Mouse (Mus musculus): ENCODE results near the gene Pparg.

Gene Pparg

DNA sequence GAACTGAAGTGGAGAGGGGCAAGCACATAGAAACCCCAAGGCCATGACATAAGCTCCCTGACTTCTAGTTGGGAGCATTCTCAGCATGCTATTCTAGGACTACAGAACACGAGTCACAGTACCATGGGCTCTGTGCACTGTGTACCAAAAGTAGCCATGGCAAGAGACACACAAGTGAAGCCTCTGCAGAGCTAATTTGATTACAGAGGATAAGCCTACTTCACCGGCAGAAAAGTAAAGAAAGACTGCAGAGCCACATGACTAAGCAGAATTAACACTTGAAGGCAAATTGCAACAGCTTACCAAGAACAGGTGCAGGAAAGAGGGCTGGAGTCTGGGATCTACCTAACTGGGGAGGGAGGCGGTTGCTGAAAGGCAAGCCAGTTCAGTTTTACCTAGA is 103.9 kb downstream of the Pparg start:
- in situ Hi-C loops (cut with MseI, MboI) = no loop called here

DNA sequence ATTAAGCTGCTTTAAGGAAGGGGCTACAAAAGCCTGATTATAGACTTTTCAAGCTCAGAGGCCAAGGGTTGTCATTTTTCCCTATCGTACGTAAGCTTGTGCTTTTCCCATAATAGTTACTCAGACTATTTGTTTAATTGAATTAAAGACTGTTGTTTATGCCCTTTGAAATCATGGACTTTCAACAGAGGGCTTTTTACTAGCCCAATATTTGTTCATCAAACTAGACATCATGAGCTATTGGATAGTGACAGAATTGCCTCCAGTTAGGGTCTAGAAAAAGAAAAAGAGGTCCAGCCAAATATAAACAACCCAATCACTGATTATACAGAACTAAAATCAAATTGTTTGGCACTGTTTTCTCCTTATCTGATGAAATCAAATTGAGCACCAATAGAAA is 104.7 kb downstream of the Pparg start:
- in situ Hi-C loops (cut with MseI, MboI) = no loop called here

DNA sequence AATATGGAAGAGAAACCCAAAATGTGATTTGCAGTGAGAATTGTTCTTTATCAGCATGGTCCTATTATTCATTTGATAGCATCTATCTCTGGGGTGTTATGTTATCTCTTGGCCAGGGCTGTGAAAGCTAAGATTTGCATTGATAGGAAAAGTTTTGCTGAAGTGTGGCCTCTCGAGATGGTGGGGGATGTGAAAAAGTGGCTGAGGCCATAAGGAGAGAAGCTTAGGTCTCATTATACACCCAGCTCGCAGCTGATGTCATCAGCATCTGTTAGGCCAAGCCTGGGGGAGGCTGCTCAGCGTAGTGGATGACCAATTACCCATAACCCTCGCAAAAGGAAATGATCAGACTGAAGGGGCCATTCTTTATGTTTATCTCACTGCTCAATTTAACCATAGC is 105.1 kb downstream of the Pparg start:
- in situ Hi-C loops (cut with MseI, MboI) = no loop called here

DNA sequence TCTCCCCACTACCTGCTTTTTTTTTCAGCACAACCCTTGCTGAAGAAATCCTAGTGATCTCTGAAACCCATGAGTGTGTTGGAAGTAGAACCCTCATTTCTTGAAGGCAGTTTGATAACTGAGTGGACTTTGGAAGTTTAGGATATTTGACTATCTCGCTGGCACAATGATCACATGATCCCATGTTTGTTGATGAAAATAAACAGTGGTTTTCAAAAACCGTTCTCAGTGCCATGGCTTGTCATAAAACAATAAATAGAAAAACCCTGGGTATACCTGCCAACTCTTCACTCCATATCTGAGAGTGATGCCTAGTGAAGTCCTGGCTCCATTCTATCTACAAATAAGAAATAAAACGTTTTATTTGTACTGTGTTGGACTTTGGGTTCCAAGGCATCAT is 105.8 kb downstream of the Pparg start:
- in situ Hi-C loops (cut with MseI, MboI) = no loop called here

DNA sequence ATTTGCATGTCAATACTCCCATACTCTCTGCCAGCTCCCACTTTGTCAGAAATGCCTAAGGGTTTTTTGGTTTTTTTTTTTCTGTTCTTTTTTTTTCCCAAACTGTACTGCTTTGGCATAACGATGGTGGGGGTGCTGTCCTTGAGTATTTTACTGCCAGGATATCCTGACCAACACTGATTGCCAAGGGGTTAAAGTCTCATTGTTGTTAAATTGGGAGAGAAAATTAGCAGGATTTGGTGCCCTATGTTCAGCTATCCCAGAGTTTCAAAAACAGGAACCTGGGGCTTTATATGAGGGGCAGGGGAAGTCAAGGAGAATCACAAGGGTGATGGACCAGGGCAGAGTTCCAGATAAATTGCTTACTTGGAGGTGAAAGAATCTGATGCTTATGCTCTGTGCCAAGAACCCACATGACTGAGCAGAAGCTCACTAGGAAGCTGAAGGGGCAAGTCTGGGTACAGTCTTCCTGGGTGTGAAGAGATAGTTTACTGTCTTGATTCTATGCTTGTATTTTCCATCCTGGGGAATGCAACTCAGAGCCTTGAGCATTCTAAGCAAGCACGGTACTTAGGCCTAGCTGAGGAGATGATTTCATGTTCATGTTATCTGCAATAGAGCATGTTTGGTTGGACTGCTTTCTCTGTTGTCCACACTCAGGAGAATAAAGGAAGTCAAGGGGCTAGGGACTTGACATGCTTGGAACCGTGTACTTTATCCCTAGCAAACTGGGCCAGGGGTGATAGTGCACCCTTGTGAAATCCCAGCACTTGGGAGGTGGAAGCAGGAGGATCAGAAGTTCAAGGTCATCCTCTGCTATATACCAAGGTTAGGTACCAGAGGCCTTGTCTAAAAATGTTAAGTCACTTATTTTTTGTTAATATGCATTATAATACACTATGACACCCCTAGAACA is 109.2 kb downstream of the Pparg start:
- in situ Hi-C loops (cut with MseI, MboI) = no loop called here

DNA sequence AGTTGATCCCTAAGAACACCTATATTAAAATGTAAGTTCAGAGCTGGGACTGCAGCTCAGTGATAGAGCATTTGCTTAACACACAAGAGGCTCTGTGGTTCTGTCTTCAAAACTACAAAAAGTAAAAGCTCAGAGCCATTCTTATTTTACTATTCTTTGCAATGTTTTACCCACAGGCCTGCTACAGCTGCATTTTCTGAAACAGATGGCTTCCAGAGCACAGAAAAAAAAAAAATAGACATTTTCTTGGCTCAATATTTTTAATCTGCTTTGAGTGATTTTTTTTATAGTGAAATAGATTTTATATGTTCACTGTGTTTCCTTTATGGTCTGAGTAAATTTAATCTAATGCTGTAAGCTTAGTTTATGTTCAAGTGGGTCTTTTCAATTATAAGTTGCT is 111.2 kb downstream of the Pparg start:
- in situ Hi-C loops (cut with MseI, MboI) = no loop called here

DNA sequence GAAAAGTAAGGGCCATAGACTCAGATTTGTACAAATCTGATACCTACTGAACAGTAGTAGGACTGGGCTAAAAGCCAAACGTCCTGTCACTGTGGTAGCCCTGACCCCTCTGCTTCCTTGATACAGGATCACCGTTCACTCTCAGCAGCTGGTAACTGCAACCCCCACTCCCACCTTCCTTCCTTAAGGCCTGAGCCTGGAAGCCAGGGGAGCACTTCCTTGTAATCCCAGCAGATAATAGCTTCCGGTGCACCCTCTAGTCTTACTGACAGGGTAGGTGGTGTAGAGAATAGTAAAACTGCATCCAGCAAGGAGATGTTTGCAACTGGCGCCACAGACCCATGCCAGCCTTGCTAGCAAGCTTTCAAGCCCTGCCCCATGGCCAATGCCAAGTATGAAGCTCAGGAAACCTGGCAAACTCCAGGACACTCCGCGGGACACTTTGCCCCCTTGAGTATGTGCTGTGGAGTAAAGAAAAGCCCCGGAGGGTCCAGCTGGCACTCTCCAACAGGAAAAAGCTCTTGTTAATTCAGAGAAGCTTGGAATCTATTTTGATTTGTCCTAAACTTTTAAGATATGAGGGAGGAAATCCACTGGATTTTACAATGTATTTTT is 116.4 kb downstream of the Pparg start:
- in situ Hi-C loops (cut with MseI, MboI) = no loop called here

DNA sequence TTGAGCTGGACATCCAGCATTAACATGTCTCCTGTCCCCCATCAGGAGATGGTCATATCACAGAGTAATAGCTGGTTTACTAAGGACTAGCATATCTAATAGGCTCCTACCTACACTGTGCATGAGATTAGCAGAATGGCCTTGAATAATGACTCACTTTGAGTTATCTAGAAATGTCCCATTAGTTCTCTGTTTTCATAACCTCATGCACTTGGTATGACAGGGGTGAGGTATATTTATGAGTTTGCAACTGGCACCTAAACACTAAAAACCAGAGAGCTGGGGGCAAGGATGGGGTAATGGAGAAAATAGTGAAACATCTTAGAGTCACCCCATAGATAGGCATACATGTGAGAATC is 119.2 kb downstream of the Pparg start:
- in situ Hi-C loops (cut with MseI, MboI) = no loop called here

DNA sequence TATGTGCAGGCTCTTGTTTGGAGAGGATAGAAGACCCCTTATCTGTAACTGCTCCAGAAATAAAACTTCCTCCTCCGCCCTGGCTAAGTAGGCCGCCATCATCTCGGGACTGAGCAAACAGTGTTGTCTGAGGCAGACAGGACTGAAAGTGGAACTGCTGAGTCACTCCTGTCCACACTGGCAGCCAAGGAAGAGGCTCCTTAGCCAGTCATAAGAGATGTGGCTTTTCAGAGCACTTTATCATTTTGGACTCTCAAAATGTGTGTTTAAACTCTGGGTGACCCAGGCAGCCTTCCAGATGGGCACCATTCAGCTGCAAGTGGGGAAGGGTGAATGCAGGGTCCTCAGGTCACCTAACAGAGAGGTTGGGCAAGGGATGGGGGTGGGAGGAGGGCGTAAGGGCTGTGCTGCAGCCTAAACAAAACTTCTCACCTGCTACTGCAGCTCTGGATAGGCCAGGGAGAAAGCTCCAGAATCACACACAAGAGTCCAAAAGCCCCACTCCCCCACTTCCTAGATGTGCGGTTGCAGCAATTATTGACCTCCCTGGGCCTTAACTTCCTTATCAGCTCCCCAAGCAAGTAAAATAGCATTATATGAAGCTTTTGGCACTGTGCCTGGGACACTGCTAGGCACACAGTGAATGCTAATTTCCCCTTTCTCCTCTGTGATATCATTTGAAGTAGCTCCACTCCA is 119.7 kb downstream of the Pparg start:
- in situ Hi-C loops (cut with MseI, MboI) = no loop called here

DNA sequence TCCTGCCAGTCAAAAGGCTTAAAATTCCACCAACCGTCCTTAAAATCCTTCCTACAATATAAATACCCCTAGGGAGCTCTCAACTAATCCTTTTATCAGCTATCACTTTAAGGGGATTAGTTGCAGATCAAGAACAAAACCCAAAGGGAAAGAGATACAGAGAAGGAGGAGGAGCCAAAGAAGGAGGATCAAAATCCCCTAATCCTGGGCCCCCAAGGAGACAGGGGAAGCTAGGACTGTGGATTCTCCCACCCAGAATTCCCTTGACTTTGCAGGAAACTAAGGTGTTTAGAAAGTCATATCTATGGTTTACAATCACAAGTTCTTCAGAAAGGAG is 120.2 kb downstream of the Pparg start:
- in situ Hi-C loops (cut with MseI, MboI) = no loop called here

DNA sequence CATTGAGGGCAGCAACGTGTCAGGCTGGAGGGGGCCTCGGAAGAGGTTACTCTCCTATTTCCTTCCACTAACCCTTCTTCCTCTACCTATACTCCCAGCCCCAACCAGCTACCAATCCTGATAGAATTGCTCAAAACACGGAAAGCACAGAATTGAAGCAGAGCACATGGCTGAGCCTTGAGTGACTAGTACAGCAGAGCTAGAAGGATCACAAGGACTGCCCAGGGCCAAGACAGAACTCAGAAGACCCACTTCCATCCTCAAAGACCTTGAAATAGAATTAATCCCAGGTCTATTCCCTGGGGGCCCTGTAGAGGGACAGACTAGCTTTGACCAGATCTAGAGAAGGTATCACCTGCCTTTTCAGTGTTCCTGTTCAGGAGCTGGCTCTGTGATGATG is 120.9 kb downstream of the Pparg start:
- in situ Hi-C loops (cut with MseI, MboI) = no loop called here

DNA sequence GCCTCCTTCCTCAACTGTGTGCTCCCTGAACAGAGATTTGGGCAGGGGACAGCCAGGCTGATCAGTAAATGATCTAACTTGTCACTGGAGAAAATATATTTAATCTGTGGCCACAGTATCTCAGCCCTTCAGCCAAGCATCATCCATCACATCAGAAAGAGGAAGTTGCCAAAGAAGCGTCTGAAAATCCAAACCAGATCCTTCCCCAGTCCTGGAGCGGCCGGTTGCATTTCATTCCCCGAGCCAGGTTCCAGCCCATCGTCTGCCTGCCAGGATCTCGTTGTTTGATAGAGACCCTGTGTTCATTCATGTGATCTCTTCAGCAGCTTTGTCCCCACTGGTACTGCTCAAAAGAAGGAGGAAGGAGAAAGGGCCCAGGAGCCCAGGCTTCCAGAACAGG is 124.9 kb downstream of the Pparg start:
- in situ Hi-C loops (cut with MseI, MboI) = no loop called here

DNA sequence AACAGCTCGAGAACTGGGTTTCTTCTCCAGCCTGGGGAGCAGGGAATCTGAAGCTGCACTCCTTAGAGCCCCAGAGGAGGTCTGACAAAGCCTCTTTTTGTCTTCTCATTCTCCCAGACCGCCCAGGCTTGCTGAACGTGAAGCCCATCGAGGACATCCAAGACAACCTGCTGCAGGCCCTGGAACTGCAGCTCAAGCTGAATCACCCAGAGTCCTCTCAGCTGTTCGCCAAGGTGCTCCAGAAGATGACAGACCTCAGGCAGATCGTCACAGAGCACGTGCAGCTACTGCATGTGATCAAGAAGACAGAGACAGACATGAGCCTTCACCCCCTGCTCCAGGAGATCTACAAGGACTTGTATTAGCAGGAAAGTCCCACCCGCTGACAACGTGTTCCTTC is 129.1 kb downstream of the Pparg start:
- in situ Hi-C loops (cut with MseI, MboI) = no loop called here

DNA sequence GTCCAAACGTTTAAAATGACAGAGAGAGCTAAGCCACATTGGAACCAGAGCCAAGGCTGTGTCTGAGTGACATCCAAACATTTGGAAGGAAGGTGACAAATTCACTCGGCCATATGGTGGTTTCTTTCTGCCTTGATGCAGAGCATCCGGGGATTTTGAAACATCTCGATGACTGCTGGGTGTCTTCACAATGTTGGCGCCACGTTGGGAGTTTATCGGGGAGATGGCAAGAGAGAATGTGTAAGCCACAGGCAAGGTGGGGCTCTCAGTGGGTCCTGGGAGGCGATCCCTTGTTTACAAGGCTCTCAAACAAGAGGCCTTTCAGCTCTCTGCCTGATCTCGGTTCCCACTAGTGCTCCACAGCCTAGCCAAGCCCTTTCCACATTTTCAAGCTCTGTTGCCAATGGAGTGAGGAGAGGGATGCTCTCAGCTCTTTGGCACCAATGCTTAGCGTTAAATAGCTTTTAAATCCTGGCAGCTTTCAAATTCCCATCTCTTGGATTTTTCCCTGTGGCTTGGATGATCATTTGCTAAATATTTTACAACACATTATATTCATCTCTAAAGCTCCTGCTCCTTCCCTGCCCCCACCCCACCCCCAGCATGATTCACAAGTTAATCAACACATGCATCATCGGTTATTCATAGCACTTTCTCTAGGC is 132.3 kb downstream of the Pparg start:
- in situ Hi-C loops (cut with MseI, MboI) = no loop called here

DNA sequence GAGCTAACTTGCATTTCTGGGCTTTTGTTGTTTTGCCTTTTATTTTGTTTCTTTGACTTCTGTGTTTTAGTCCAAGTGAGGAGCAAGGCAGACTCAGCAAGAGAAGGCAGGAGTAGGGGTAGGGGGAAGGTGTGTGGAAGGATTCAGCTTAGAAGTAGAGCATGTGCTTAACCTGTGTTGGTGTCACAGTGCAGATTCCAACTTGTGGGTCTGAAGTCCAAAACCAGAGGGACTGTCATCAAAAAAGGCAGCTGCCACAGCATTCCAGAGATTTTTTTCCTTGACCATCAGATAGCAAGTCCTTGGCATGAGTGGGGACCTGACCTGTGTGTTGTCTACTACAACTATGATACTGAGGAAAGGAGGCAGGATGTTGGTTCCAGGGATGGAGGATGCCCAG is 133.1 kb downstream of the Pparg start:
- in situ Hi-C loops (cut with MseI, MboI) = no loop called here

DNA sequence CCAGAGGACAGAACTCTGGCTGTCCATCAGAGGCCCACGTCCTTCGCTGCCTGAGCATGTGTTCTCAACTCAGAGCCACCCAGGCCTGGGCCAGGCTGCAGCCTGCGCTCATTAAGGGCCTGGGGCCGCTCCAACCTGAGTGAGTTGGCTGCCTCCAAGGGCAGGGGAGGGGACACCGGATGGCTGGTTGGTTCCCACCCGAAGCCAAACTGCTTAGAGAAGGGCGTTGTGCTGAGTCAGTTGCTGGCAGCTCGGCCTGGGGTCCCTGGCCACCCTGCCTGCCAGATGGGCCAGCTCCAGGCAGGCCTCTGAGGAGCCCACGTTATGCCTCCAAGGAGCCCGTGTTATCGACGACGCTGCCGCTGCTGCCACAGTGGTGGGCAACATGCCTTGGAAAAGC is 138.8 kb downstream of the Pparg start:
- in situ Hi-C loops (cut with MseI, MboI) = no loop called here

DNA sequence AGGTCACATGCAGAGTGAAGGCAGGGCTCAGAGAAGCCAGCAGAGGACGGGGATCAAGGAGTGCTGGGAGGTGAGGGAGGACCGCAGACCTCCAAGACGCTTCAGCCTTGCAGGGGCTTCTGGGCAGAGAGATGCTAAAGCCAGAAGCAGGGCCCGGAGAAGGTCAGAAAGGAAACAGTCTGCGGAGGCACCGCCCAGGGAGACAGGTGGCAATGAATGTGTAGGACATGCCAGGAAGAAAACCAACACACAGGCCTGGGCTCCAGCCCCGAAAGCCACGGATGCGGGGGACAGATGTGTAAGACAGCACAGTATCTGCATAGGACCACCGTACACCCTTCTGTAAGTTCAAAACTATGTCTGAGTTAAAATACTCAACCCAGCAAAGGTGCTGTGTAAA is 139.5 kb downstream of the Pparg start:
- in situ Hi-C loops (cut with MseI, MboI) = no loop called here

DNA sequence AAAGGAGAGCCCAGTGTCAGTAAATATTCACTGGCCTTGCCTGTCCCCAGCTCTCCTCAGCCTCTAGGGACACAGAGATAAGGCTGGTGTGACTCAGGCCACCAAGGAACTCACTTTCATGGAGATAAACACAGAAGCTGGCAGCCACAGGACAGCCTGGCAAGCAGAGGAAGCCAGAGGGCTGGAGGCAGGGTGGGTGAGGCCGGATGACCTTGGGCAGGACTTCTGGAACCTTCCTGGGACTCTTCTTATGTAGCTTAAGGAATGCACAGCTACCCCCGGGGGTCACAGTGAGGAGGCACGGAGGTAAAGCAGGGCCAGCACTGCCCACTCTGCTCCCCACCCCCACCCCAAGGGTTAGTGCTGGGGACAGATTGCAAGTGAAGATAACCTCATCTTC is 140.4 kb downstream of the Pparg start:
- in situ Hi-C loops (cut with MseI, MboI) = no loop called here

DNA sequence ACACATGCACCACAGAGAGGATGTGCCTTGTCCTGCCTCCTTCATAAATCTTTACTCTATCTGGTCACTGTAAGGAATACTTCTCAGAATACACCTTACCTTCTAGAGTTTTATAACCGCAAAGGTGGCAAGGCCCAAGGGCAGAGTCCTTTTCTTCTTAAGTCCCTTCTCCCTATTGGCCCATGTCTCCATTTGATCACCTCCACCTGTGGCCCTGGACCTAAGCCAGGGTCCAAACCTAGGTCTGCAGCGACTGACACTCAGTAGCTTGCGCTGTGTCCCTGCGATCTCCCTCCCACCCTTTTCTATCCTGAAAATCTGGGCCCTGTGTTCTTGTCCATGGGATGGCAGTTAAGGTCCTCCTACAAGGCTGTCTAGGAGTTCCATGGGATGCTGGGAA is 142.3 kb downstream of the Pparg start:
- in situ Hi-C loops (cut with MseI, MboI) = no loop called here

DNA sequence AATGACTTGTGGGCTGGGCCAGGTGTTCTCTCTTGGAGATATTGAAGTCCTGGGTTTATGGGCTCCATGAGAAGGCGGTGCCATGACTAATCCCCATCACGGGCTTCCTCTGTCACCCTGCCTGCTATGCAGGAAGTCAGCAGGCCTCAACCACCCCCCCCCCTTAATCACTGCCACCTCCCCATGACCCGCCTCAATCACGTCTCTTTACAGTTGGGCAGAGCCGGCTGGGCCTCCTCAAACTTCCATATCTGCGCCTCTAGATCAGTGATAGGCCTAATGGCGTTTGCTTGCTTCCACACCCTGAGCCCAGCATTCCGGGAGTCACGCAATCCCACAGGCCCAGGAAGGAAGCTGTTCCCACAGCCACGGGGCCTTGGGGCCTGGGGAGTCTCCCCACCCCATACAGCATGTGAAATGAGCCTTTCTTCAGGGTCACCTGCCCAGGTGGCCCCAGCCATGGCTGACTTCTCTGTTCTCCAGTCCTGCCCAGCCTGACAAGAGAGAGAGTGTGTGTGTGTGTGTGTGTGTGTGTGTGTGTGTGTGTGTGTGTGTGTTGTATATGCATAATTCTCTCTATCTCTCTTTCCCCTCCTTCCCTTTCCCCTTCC is 142.9 kb downstream of the Pparg start:
- in situ Hi-C loops (cut with MseI, MboI) = no loop called here

DNA sequence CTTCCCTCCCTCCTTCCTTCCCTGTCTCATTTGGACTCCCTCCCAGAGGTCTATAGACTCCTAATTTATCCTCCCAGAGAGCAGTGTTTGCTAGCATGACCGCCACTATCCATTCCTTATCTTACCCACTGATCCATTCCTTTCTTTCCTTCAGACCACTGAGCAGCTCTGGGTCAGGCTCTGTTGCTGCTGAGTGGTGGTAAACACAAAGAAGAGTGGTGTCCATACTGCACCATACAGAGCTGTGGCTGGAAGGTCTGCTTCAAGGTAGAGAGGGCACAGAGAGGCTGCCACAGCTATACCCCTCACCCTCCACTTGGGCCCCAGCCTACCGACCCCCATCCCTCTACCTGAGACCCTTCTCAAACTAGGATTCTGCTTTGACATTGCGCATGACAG is 143.4 kb downstream of the Pparg start:
- in situ Hi-C loops (cut with MseI, MboI) = no loop called here

DNA sequence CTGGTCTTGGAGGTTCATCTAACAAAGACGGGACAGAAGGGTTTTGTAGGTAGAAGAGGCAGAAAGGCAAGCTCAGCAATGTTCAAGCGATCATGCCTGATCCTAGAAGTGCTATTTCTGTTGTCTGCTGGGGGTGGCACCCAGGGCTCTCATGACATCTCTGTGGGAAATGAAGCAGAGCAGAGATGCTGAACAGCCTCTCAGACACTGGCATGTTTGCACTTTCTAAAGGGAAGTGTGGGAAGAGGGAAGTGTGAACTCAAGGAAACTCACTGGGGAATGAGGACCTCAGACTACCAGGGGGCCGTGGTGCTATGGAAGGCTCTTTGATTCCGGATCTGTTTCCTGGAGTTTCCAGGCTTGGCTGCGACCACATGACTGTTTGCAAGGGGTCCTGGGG is 144.2 kb downstream of the Pparg start:
- in situ Hi-C loops (cut with MseI, MboI) = no loop called here
